Mouse (Mus musculus) limb, embryonic 14.5 days (tissue): Measurements from ENCODE around the gene Apba3. TPM values are rescaled to one million over a fixed set of nuclear protein-coding genes. Genes with fewer than 3 reads are reported as not detected.
A peak's percentile ranks its signal among the peaks of the same experiment; 100 is the strongest.

Source experiments
- ATAC-seq: fragments of 200-750 bp; cut with Nextera tagmentation; 2 replicates; pipeline ENCODE4 v1.8.0; 2017; ENCODE audit warnings: low read depth, moderate number of reproducible peaks, moderate TSS enrichment; ENCODE audit not compliant: low FRiP score
- DNase-seq: peaks from one replicate; pipeline ENCODE4 v3.0.0-alpha.2; 2015; ENCODE audit warnings: low spot score
- H3K27ac ChIP-seq: fragments of 300-500 bp; sonication (generic); replicated peaks from 2 replicates; pipeline ENCODE4 v1.5.1; 2014; ENCODE audit warnings: low read depth, mild to moderate bottlenecking, low read length, moderate library complexity, mixed read lengths
- H3K27me3 ChIP-seq: fragments of 300-500 bp; sonication (generic); 2 replicates; pipeline ENCODE4 v1.6.1; 2014; ENCODE audit warnings: low read length, mixed read lengths; ENCODE audit not compliant: control insufficient read depth, insufficient read depth
- H3K36me3 ChIP-seq: fragments of 300-500 bp; sonication (generic); 2 replicates; pipeline ENCODE4 v1.6.1; 2014; ENCODE audit warnings: mild to moderate bottlenecking, low read length, moderate library complexity, mixed read lengths; ENCODE audit not compliant: control insufficient read depth, insufficient read depth
- H3K4me1 ChIP-seq: fragments of 300-500 bp; sonication (generic); 2 replicates; pipeline ENCODE4 v1.6.1; 2014; ENCODE audit warnings: antibody characterized with exemption, low read length, mixed read lengths; ENCODE audit not compliant: control insufficient read depth, insufficient read depth
- H3K4me2 ChIP-seq: fragments of 300-500 bp; sonication (generic); replicated peaks from 2 replicates; pipeline ENCODE4 v1.6.1; 2014; ENCODE audit warnings: low read depth, mild to moderate bottlenecking, low read length, moderate library complexity; ENCODE audit not compliant: severe bottlenecking
- H3K4me3 ChIP-seq: fragments of 300-500 bp; sonication (generic); replicated peaks from 2 replicates; pipeline ENCODE4 v1.5.1; 2014; ENCODE audit warnings: low read length
- H3K9ac ChIP-seq: fragments of 300-500 bp; sonication (generic); 2 replicates; pipeline ENCODE4 v1.6.1; 2014; ENCODE audit warnings: mild to moderate bottlenecking, low read depth, low read length, moderate library complexity; ENCODE audit not compliant: severe bottlenecking
- H3K9me3 ChIP-seq: fragments of 300-500 bp; sonication (generic); 2 replicates; pipeline ENCODE4 v1.6.1; 2016; ENCODE audit warnings: low read length; ENCODE audit not compliant: control insufficient read depth
- POLR2A ChIP-seq: fragments of 200-500 bp; IDR thresholded peaks from 2 replicates; pipeline ENCODE4 v1.8.0; 2012; ENCODE audit warnings: inconsistent platforms, mild to moderate bottlenecking, moderate library complexity, borderline replicate concordance; ENCODE audit not compliant: insufficient read depth, insufficient read length; ENCODE audit errors: extremely low read depth
- WGBS: fragments of 180-500 bp; shearing (Covaris S2); extraction: QIAGEN DNeasy Blood & Tissue Kit; methylation state at CpG from one replicate; pipeline ENCODE4 v1.1.7; 2014; 5-methylcytosine and 5-hydroxymethylcytosine counted together
- polyA plus RNA-seq, 2 experiments: library from polyadenylated mRNA; depleted of rRNA in 1 of 2; stranded (reverse) in 1 of 2; unstranded in 1 of 2; fragments of >200 nt; fragmentation: Nextera tagmentation in 1 of 2; extraction: Ambion mirVana in 1 of 2; gene quantifications; 2 replicates each; pipeline versions ENCODE4 v1.2.1 to v1.2.3; 2012 to 2014

The Apba3 gene
- polyA plus RNA-seq, 2 experiments: 58.2 to 77.9 TPM

- 15% methylated on average over 24 of the region's 24 CpGs for WGBS
- Histone ChIP-seq H3K4me3 (peak overlapping the region; percentile 1; the same call in 1 of the 2 replicates), H3K27me3 (peaks cover 13% of the 10 kb centered on the region; the same call in 1 of the 2 replicates), H3K9ac (no peak overlapping the region), H3K4me2 (0 out of 2 replicates have a peak overlapping the region, but pooled peaks have one; percentile 0), H3K27ac (no peak overlapping the region), H3K9me3 (no peaks in the 10 kb centered on the region), H3K4me1 (peaks cover 18% of the 10 kb centered on the region), H3K36me3 (no peaks in the 10 kb centered on the region)
- DNase-seq (no peak), ATAC-seq (no peak)
- TF ChIP-seq POLR2A: no peak
Observed at GRCm38 (mm10) chr10:81290698-81291460, 24.1 kb downstream of the Apba3 start.

- H3K27ac ChIP-seq: no peak within 1 kb of the TSS
- H3K9ac ChIP-seq: no peak within 1 kb of the TSS
- H3K9me3 ChIP-seq: no peaks in the 10 kb centered on the region
- no peak for ATAC-seq
- TF ChIP-seq POLR2A: no peak
- H3K36me3 ChIP-seq: no peaks in the 10 kb centered on the region
- H3K4me1 ChIP-seq: peaks cover 14% of the 10 kb centered on the region
- H3K27me3 ChIP-seq: peaks cover 13% of the 10 kb centered on the region; the same call in 1 of the 2 replicates
- DNase-seq: no peak
- H3K4me2 ChIP-seq: peak within 1 kb of the TSS; percentile 96; the same call in 1 of the 2 replicates
- WGBS: 71% methylated on average over 9 of the region's 9 CpGs
- H3K4me3 ChIP-seq: peak within 1 kb of the TSS; percentile 2; the same call in 1 of the 2 replicates
Observed at GRCm38 (mm10) chr10:81291511-81292104, 24.8 kb downstream of the Apba3 start, which contains the start of gene Tjp3. Tjp3 (minus strand) TSS chr10:81291581.

GRCm38 (mm10) chr10:81292554-81293333, 26.0 kb downstream of the Apba3 start, which contains the start of gene Pip5k1c:
Pip5k1c (plus strand) TSS chr10:81292963.
- under 1% methylated on average over 59 of the region's 80 CpGs for WGBS
- H3K9me3 ChIP-seq: no peaks in the 10 kb centered on the region
- DNase-seq (peak; percentile 98), ATAC-seq (peak; percentile 96)
- H3K4me1 ChIP-seq: peaks cover 14% of the 10 kb centered on the region
- peaks cover 13% of the 10 kb centered on the region; the same call in 1 of the 2 replicates for H3K27me3 ChIP-seq
- peak within 1 kb of the TSS; percentile 96 for H3K4me2 ChIP-seq
- H3K36me3 ChIP-seq: no peaks in the 10 kb centered on the region
- H3K27ac ChIP-seq: peak within 1 kb of the TSS; percentile 83
- peak within 1 kb of the TSS; percentile 77 for H3K9ac ChIP-seq
- H3K4me3 ChIP-seq: peak within 1 kb of the TSS; percentile 81
- peak; percentile 73; the same call in 1 of the 2 replicates for TF ChIP-seq POLR2A

GRCm38 (mm10) chr10:81293334-81294030, 26.7 kb downstream of the Apba3 start:
- no peak for TF ChIP-seq POLR2A
- Histone ChIP-seq H3K36me3 (no peaks in the 10 kb centered on the region), H3K27me3 (peaks cover 13% of the 10 kb centered on the region; the same call in 1 of the 2 replicates), H3K4me3 (peak overlapping the region; percentile 81), H3K4me1 (peaks cover 14% of the 10 kb centered on the region), H3K9ac (peak overlapping the region; percentile 77), H3K9me3 (no peaks in the 10 kb centered on the region), H3K27ac (peak overlapping the region; percentile 83), H3K4me2 (peak overlapping the region; percentile 96)
- DNase-seq (no peak), ATAC-seq (no peak)
- 2% methylated on average over 25 of the region's 25 CpGs for WGBS
